Mouse (Mus musculus): ENCODE data around the gene Abcg1.

- TF ChIP-seq POLR2A (IDR thresholded peaks at IDR 0.05; ENCODE audit: control insufficient read depth, low read depth, low read length) (no peak), CTCF (IDR thresholded peaks at IDR 0.05; ENCODE audit: control insufficient read depth, insufficient read depth, insufficient replicate concordance, low read depth, low read length) (no peak)
These were observed 1.2 kb downstream of the Abcg1 start for GRCm38 (mm10) chr17:31058745-31059085.

All from testis, adult 2 months (tissue).